Mouse (Mus musculus) heart, embryonic 15.5 days (tissue): ENCODE measurements around the gene Dusp6. TPM values are rescaled to one million over a fixed set of nuclear protein-coding genes. Genes with fewer than 3 reads are reported as not detected.
A peak's percentile ranks its signal among the peaks of the same experiment; 100 is the strongest.

Experiments used
- ATAC-seq: fragments of 200-750 bp; cut with Nextera tagmentation; replicated peaks from 2 replicates; pipeline ENCODE4 v1.8.0; 2017; ENCODE audit warnings: low read depth, moderate TSS enrichment; ENCODE audit not compliant: insufficient number of reproducible peaks, insufficient read depth, low FRiP score
- H3K27ac ChIP-seq: fragments of 300-500 bp; sonication (generic); 2 replicates; pipeline ENCODE4 v1.5.1; 2015; ENCODE audit warnings: mild to moderate bottlenecking, inconsistent platforms
- H3K27me3 ChIP-seq: fragments of 300-500 bp; sonication (generic); 2 replicates; pipeline ENCODE4 v1.6.1; 2015; ENCODE audit warnings: inconsistent platforms
- H3K36me3 ChIP-seq: fragments of 300-500 bp; sonication (generic); 2 replicates; pipeline ENCODE4 v1.6.1; 2015; ENCODE audit warnings: mild to moderate bottlenecking, inconsistent platforms
- H3K4me1 ChIP-seq: fragments of 300-500 bp; sonication (generic); replicated peaks from 2 replicates; pipeline ENCODE4 v1.6.1; 2015; ENCODE audit warnings: inconsistent platforms
- H3K4me2 ChIP-seq: fragments of 300-500 bp; sonication (generic); 2 replicates; pipeline ENCODE4 v1.6.1; 2015; ENCODE audit warnings: inconsistent platforms, mild to moderate bottlenecking, moderate library complexity
- H3K4me3 ChIP-seq: fragments of 300-500 bp; sonication (generic); 2 replicates; pipeline ENCODE4 v1.5.1; 2015; ENCODE audit warnings: mild to moderate bottlenecking, inconsistent platforms
- H3K9ac ChIP-seq: fragments of 300-500 bp; sonication (generic); 2 replicates; pipeline ENCODE4 v1.6.1; 2015; ENCODE audit warnings: mild to moderate bottlenecking, inconsistent platforms
- H3K9me3 ChIP-seq: fragments of 300-500 bp; sonication (generic); replicated peaks from 2 replicates; pipeline ENCODE4 v1.6.1; 2016; ENCODE audit warnings: inconsistent platforms
- WGBS: fragments of 180-500 bp; shearing (Covaris S2); methylation state at CpG from one replicate; pipeline ENCODE4 v1.1.7; 2015; ENCODE audit warnings: mixed read lengths; 5-methylcytosine and 5-hydroxymethylcytosine counted together
- polyA plus RNA-seq: library from polyadenylated mRNA; unstranded; fragments of >200 nt; fragmentation: Nextera tagmentation; extraction: Ambion mirVana; gene quantifications from 2 replicates; pipeline ENCODE4 v1.2.1, GENCODE M21; 2015

Gene Dusp6
- polyA plus RNA-seq, 1 experiment from 2014 or later: 34.9 TPM

- Histone ChIP-seq H3K4me2 (peak overlapping the region; percentile 91), H3K36me3 (no peaks in the 10 kb centered on the region; the same call in 1 of the 2 replicates), H3K9me3 (no peaks in the 10 kb centered on the region), H3K27me3 (no peaks in the 10 kb centered on the region), H3K4me3 (peak overlapping the region; percentile 74), H3K4me1 (peaks cover 41% of the 10 kb centered on the region), H3K9ac (peak overlapping the region; percentile 82), H3K27ac (peak overlapping the region; percentile 97)
- no peak for ATAC-seq
- 12% methylated on average over 7 of the region's 7 CpGs for WGBS
Observed at GRCm38 (mm10) chr10:99265011-99265694, 2.1 kb downstream of the Dusp6 start.

- peak overlapping the region; percentile 97 for H3K27ac ChIP-seq
- 38% methylated on average over 14 of the region's 14 CpGs for WGBS
- H3K36me3 ChIP-seq: no peaks in the 10 kb centered on the region; the same call in 1 of the 2 replicates
- H3K9ac ChIP-seq: peak overlapping the region; percentile 82
- H3K4me2 ChIP-seq: peak overlapping the region; percentile 91
- H3K4me3 ChIP-seq: peak overlapping the region; percentile 74
- no peaks in the 10 kb centered on the region for H3K27me3 ChIP-seq
- ATAC-seq: no peak
- H3K9me3 ChIP-seq: no peaks in the 10 kb centered on the region
- peaks cover 46% of the 10 kb centered on the region for H3K4me1 ChIP-seq
Observed at GRCm38 (mm10) chr10:99266025-99266424, 3.0 kb downstream of the Dusp6 start.

GRCm38 (mm10) chr10:99267621-99268020, 4.6 kb downstream of the Dusp6 start:
- no peak for ATAC-seq
- 71% methylated on average over 1 of the region's 1 CpGs for WGBS
- H3K27ac ChIP-seq: peak overlapping the region; percentile 63

GRCm38 (mm10) chr10:99268421-99269300, 5.6 kb downstream of the Dusp6 start:
- Histone ChIP-seq H3K4me3 (0 out of 2 replicates have a peak overlapping the region, but pooled peaks have one; percentile 13), H3K9ac (no peak overlapping the region), H3K36me3 (no peaks in the 10 kb centered on the region; the same call in 1 of the 2 replicates), H3K4me2 (peak overlapping the region; percentile 49), H3K27me3 (no peaks in the 10 kb centered on the region), H3K27ac (peak overlapping the region; percentile 63), H3K9me3 (no peaks in the 10 kb centered on the region), H3K4me1 (peaks cover 47% of the 10 kb centered on the region)
- 32% methylated on average over 19 of the region's 19 CpGs for WGBS
- 0 out of 2 replicates have a peak, but pooled peaks have one; percentile 41 for ATAC-seq

More at GRCm38 (mm10) chr10:99267621-99268020, 4.6 kb downstream of the Dusp6 start:
- H3K27me3 ChIP-seq: no peaks in the 10 kb centered on the region
- no peaks in the 10 kb centered on the region; the same call in 1 of the 2 replicates for H3K36me3 ChIP-seq
- H3K4me1 ChIP-seq: peaks cover 43% of the 10 kb centered on the region
- no peak overlapping the region for H3K4me3 ChIP-seq
- H3K9me3 ChIP-seq: no peaks in the 10 kb centered on the region
- H3K9ac ChIP-seq: no peak overlapping the region
- peak overlapping the region; percentile 49 for H3K4me2 ChIP-seq

GRCm38 (mm10) chr10:99269301-99269701, 6.3 kb downstream of the Dusp6 start:
- H3K9me3 ChIP-seq: no peaks in the 10 kb centered on the region
- no peak overlapping the region; the same call in 1 of the 2 replicates for H3K4me2 ChIP-seq
- H3K4me3 ChIP-seq: no peak overlapping the region
- H3K27ac ChIP-seq: peak overlapping the region; percentile 63
- 37% methylated on average over 4 of the region's 4 CpGs for WGBS
- H3K36me3 ChIP-seq: no peaks in the 10 kb centered on the region; the same call in 1 of the 2 replicates
- peaks cover 48% of the 10 kb centered on the region for H3K4me1 ChIP-seq
- H3K27me3 ChIP-seq: no peaks in the 10 kb centered on the region
- ATAC-seq: no peak
- H3K9ac ChIP-seq: no peak overlapping the region

- no peak for ATAC-seq
- H3K27ac ChIP-seq: peak overlapping the region; percentile 63
- no peak overlapping the region for H3K4me2 ChIP-seq
- 74% methylated on average over 6 of the region's 6 CpGs for WGBS
- H3K9me3 ChIP-seq: no peaks in the 10 kb centered on the region
- peaks cover 52% of the 10 kb centered on the region for H3K4me1 ChIP-seq
- no peaks in the 10 kb centered on the region for H3K27me3 ChIP-seq
- no peaks in the 10 kb centered on the region; the same call in 1 of the 2 replicates for H3K36me3 ChIP-seq
- H3K9ac ChIP-seq: no peak overlapping the region
- no peak overlapping the region for H3K4me3 ChIP-seq
Observed at GRCm38 (mm10) chr10:99269704-99270103, 6.7 kb downstream of the Dusp6 start.

- WGBS: 36% methylated on average over 10 of the region's 10 CpGs
- ATAC-seq: 0 out of 2 replicates have a peak, but pooled peaks have one; percentile 18
Observed at GRCm38 (mm10) chr10:99270406-99270805, 7.4 kb downstream of the Dusp6 start.

GRCm38 (mm10) chr10:99271016-99271415, 8.0 kb downstream of the Dusp6 start:
- H3K4me3 ChIP-seq: no peak overlapping the region
- no peaks in the 10 kb centered on the region for H3K9me3 ChIP-seq
- H3K27me3 ChIP-seq: no peaks in the 10 kb centered on the region
- WGBS: 80% methylated on average over 11 of the region's 11 CpGs
- H3K27ac ChIP-seq: 0 out of 2 replicates have a peak overlapping the region, but pooled peaks have one; percentile 51
- H3K9ac ChIP-seq: no peak overlapping the region
- peaks cover 50% of the 10 kb centered on the region for H3K4me1 ChIP-seq
- H3K4me2 ChIP-seq: no peak overlapping the region
- ATAC-seq: no peak
- H3K36me3 ChIP-seq: no peaks in the 10 kb centered on the region; the same call in 1 of the 2 replicates

More at GRCm38 (mm10) chr10:99270406-99270805, 7.4 kb downstream of the Dusp6 start:
- H3K9me3 ChIP-seq: no peaks in the 10 kb centered on the region
- no peak overlapping the region for H3K4me3 ChIP-seq
- peak overlapping the region; percentile 51; the same call in 1 of the 2 replicates for H3K27ac ChIP-seq
- H3K9ac ChIP-seq: no peak overlapping the region
- no peak overlapping the region for H3K4me2 ChIP-seq
- no peaks in the 10 kb centered on the region for H3K27me3 ChIP-seq
- H3K36me3 ChIP-seq: no peaks in the 10 kb centered on the region; the same call in 1 of the 2 replicates
- peaks cover 53% of the 10 kb centered on the region for H3K4me1 ChIP-seq

- WGBS: 76% methylated on average over 12 of the region's 12 CpGs
- Histone ChIP-seq H3K4me1 (peaks cover 36% of the 10 kb centered on the region), H3K36me3 (no peaks in the 10 kb centered on the region), H3K27me3 (no peaks in the 10 kb centered on the region), H3K9me3 (no peaks in the 10 kb centered on the region), H3K27ac (no peak overlapping the region), H3K9ac (no peak overlapping the region), H3K4me2 (no peak overlapping the region), H3K4me3 (no peak overlapping the region)
- no peak for ATAC-seq
Observed at GRCm38 (mm10) chr10:99273006-99273405, 10.0 kb downstream of the Dusp6 start.

- no peaks in the 10 kb centered on the region for H3K27me3 ChIP-seq
- ATAC-seq: no peak
- H3K9me3 ChIP-seq: no peaks in the 10 kb centered on the region
- peak overlapping the region; percentile 26; the same call in 1 of the 2 replicates for H3K4me2 ChIP-seq
- H3K27ac ChIP-seq: 0 out of 2 replicates have a peak overlapping the region, but pooled peaks have one; percentile 21
- 52% methylated on average over 12 of the region's 12 CpGs for WGBS
- H3K4me1 ChIP-seq: peaks cover 20% of the 10 kb centered on the region
- H3K4me3 ChIP-seq: no peak overlapping the region
- H3K9ac ChIP-seq: no peak overlapping the region
- H3K36me3 ChIP-seq: no peaks in the 10 kb centered on the region
Observed at GRCm38 (mm10) chr10:99274640-99275039, 11.6 kb downstream of the Dusp6 start.
